Mouse (Mus musculus): ENCODE measurements around the gene Tut4.

Gene Tut4

GRCm38 (mm10) chr4:108484230-108484629 is 25.0 kb downstream of the Tut4 start:
- DNase-seq (ENCODE audit: extremely low read depth, insufficient read length, low spot score), result no peak

GRCm38 (mm10) chr4:108503023-108503422 is 43.8 kb downstream of the Tut4 start:
- DNase-seq (ENCODE audit: extremely low read depth, insufficient read length, low spot score), result no peak

GRCm38 (mm10) chr4:108539701-108540100 is 80.5 kb downstream of the Tut4 start:
- no peak for DNase-seq (ENCODE audit: extremely low read depth, insufficient read length, low spot score)

GRCm38 (mm10) chr4:108565026-108565425 is 105.8 kb downstream of the Tut4 start:
- peak; percentile 20 for DNase-seq (ENCODE audit: extremely low read depth, insufficient read length, low spot score)

GRCm38 (mm10) chr4:108572644-108573043 is 113.4 kb downstream of the Tut4 start:
- no peak for DNase-seq (ENCODE audit: extremely low read depth, insufficient read length, low spot score)

- peak; percentile 97 for DNase-seq (ENCODE audit: extremely low read depth, insufficient read length, low spot score)
Observed at GRCm38 (mm10) chr4:108578840-108579742, 119.9 kb downstream of the Tut4 start, which contains the start of the genes Prpf38a and Orc1. Gene Prpf38a, minus strand, starts transcription at chr4:108579336. Gene Orc1, plus strand, starts transcription at chr4:108579423.

- no peak for DNase-seq (ENCODE audit: extremely low read depth, insufficient read length, low spot score)
Observed at GRCm38 (mm10) chr4:108579743-108580411, 120.7 kb downstream of the Tut4 start.

GRCm38 (mm10) chr4:108593376-108593775 is 134.2 kb downstream of the Tut4 start:
- DNase-seq (ENCODE audit: extremely low read depth, insufficient read length, low spot score), result no peak

- DNase-seq (ENCODE audit: extremely low read depth, insufficient read length, low spot score), result no peak
Observed at GRCm38 (mm10) chr4:108595785-108596184, 136.6 kb downstream of the Tut4 start.

- no peak for DNase-seq (ENCODE audit: extremely low read depth, insufficient read length, low spot score)
Observed at GRCm38 (mm10) chr4:108598306-108598705, 139.1 kb downstream of the Tut4 start.

- DNase-seq (ENCODE audit: extremely low read depth, insufficient read length, low spot score), result no peak
Observed at GRCm38 (mm10) chr4:108601870-108602269, 142.6 kb downstream of the Tut4 start.

- no peak for DNase-seq (ENCODE audit: extremely low read depth, insufficient read length, low spot score)
Observed at GRCm38 (mm10) chr4:108608651-108609050, 149.4 kb downstream of the Tut4 start.
